Mouse (Mus musculus) intestine, postnatal 0 days (tissue): ENCODE measurements around the gene Hyou1. TPM values are rescaled to one million over a fixed set of nuclear protein-coding genes. Genes with fewer than 3 reads are reported as not detected.
A peak's percentile ranks its signal among the peaks of the same experiment; 100 is the strongest.
"Not testable (repeated sequence)": the region's sequence is repeated elsewhere in the genome, so short reads cannot be mapped to it uniquely, and the experiment has no call there.

Source experiments
- ATAC-seq: fragments of 200-750 bp; cut with Nextera tagmentation; 2 replicates; pipeline ENCODE4 v1.8.0; 2017; ENCODE audit warnings: mild to moderate bottlenecking, moderate TSS enrichment, moderate library complexity
- H3K27ac ChIP-seq: fragments of 300-500 bp; sonication (generic); 2 replicates; pipeline ENCODE4 v1.5.1; 2014; ENCODE audit warnings: mild to moderate bottlenecking, low read depth, low read length, moderate library complexity
- H3K27me3 ChIP-seq: fragments of 300-500 bp; sonication (generic); replicated peaks from 2 replicates; pipeline ENCODE4 v1.6.1; 2014; ENCODE audit warnings: low read length, mixed read lengths; ENCODE audit not compliant: control insufficient read depth, insufficient read depth
- H3K36me3 ChIP-seq: fragments of 300-500 bp; sonication (generic); 2 replicates; pipeline ENCODE4 v1.6.1; 2014; ENCODE audit warnings: mild to moderate bottlenecking, moderate library complexity; ENCODE audit not compliant: control insufficient read depth, insufficient read depth
- H3K4me1 ChIP-seq: fragments of 300-500 bp; sonication (generic); replicated peaks from 2 replicates; pipeline ENCODE4 v1.6.1; 2014; ENCODE audit warnings: antibody characterized with exemption, low read length, mixed read lengths; ENCODE audit not compliant: control insufficient read depth, insufficient read depth
- H3K4me2 ChIP-seq: fragments of 300-500 bp; sonication (generic); replicated peaks from 2 replicates; pipeline ENCODE4 v1.6.1; 2014; ENCODE audit warnings: low read depth, mild to moderate bottlenecking, moderate library complexity
- H3K4me3 ChIP-seq: fragments of 300-500 bp; sonication (generic); 2 replicates; pipeline ENCODE4 v1.5.1; 2014; ENCODE audit warnings: low read depth, low read length
- H3K9ac ChIP-seq: fragments of 300-500 bp; sonication (generic); 2 replicates; pipeline ENCODE4 v1.6.1; 2014; ENCODE audit warnings: mild to moderate bottlenecking, low read depth, low read length
- H3K9me3 ChIP-seq: fragments of 300-500 bp; sonication (generic); 2 replicates; pipeline ENCODE4 v1.6.1; 2016; ENCODE audit warnings: mixed run types; ENCODE audit not compliant: control insufficient read depth
- CTCF ChIP-seq: sonication (generic); IDR thresholded peaks from 2 replicates; pipeline ENCODE4 v1.5.1; 2016; ENCODE audit warnings: low read depth, mild to moderate bottlenecking, control low read depth, antibody characterized with exemption, moderate library complexity
- WGBS: fragments of 180-500 bp; shearing (Covaris S2); extraction: QIAGEN DNeasy Blood & Tissue Kit; methylation state at CpG from one replicate; pipeline ENCODE4 v1.1.7; 2014; 5-methylcytosine and 5-hydroxymethylcytosine counted together
- polyA plus RNA-seq: library from polyadenylated mRNA; unstranded; fragments of >200 nt; fragmentation: Nextera tagmentation; extraction: Ambion mirVana; gene quantifications from 2 replicates; pipeline ENCODE4 v1.2.1, GENCODE M21; 2015

The Hyou1 gene
- polyA plus RNA-seq, 1 experiment from 2014 or later = 11.1 TPM

DNA sequence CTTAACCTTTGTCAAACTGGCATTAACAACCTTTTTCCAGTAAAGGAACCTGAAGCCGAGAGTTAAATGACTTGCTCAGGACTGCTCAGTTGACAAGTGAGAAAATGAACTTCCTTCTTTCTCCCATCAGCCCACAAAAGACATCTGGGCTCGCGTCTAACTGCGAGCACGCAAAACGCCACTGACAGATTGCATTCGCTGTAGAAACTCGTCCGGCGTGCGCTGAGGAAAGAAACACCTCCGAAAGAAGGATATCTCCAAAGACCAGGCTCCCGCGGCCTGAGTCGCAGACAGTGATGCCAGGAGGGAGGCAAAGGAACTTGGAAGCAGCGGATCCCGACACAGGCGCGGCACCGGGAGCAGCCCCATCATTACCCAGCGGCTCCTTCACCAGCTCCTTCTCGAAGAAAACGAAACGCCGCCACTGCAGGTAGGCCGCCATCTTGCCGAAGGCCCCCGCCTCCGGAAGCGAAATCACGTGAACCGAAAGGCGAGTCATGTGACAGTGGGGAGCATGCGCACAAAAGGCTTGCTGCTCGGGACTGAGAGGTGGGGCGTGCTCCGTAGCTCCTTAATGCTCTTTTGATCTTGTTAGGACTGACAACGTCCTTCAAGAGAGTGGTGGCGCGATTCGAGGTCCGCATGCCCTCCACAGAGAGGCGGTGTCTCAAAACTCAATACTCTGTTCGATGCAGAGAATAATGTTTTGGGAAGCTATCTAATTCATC lies 17.9 kb upstream of the Hyou1 start, which contains the start of gene Vps11:
Vps11 (minus strand) TSS at position 481 of the 728 bp plus-strand sequence.
- Histone ChIP-seq H3K9ac (peak within 1 kb of the TSS; percentile 88), H3K4me3 (peak within 1 kb of the TSS; percentile 94), H3K4me2 (peak within 1 kb of the TSS; percentile 75), H3K27me3 (no peaks in the 10 kb centered on the region), H3K27ac (peak within 1 kb of the TSS; percentile 83), H3K36me3 (peaks cover 26% of the 10 kb centered on the region), H3K9me3 (no peaks in the 10 kb centered on the region), H3K4me1 (no peaks in the 10 kb centered on the region)
- TF ChIP-seq CTCF = peak; percentile 36; the same call in 1 of the 2 replicates
- WGBS = under 1% methylated on average over 44 of the region's 44 CpGs
- ATAC-seq = peak; percentile 88

DNA sequence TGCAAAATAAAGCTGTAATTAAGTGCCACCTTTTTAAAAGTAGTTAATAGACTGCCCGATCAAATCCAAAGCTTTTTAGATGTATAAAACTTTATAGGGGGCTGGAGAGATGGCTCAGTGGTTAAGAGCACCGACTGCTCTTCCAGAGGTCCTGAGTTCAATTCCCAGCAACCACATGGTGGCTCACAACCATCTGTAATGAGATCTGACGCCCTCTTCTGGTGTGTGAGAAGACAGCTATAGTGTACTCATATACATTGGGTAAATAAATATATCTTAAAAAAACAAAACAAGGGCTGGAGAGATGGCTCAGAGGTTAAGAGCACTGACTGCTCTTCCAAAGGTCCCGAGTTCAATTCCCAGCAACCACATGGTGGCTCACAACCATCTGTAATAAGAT lies 17.4 kb upstream of the Hyou1 start:
- WGBS = 40% methylated on average over 4 of the region's 4 CpGs
- Histone ChIP-seq H3K4me2 (peak overlapping the region; percentile 75), H3K4me3 (peak overlapping the region; percentile 94), H3K36me3 (peaks cover 20% of the 10 kb centered on the region)
- not testable (repeated sequence) for H3K27ac ChIP-seq, H3K4me1 ChIP-seq, H3K9me3 ChIP-seq, H3K9ac ChIP-seq, H3K27me3 ChIP-seq
- ATAC-seq = peak; percentile 39; the same call in 1 of the 2 replicates

DNA sequence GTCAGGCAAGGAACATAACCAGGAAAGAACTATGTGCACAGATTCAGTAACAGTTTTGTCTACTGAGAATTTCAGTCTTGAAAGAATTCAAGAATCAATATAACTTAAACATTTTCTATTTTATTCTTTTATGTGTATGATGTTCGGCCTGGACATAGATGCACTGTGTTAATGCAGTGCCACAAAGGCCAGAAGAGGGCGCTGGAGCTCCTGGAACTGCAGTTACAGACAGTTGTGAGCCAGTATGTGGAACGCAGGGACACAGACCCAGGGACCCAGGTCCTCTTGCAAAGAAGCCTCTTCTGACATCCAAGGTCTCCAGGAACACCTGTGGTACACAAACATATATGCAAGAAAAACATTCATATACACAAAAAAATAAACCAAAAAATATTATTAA lies 14.8 kb upstream of the Hyou1 start:
- Histone ChIP-seq H3K4me3 (no peak overlapping the region), H3K36me3 (no peaks in the 10 kb centered on the region), H3K27ac (no peak overlapping the region), H3K4me1 (no peaks in the 10 kb centered on the region), H3K27me3 (no peaks in the 10 kb centered on the region), H3K9ac (no peak overlapping the region), H3K4me2 (no peak overlapping the region), H3K9me3 (no peaks in the 10 kb centered on the region)
- no peak for ATAC-seq
- peak; percentile 60 for TF ChIP-seq CTCF
- 62% methylated on average over 3 of the region's 3 CpGs for WGBS

DNA sequence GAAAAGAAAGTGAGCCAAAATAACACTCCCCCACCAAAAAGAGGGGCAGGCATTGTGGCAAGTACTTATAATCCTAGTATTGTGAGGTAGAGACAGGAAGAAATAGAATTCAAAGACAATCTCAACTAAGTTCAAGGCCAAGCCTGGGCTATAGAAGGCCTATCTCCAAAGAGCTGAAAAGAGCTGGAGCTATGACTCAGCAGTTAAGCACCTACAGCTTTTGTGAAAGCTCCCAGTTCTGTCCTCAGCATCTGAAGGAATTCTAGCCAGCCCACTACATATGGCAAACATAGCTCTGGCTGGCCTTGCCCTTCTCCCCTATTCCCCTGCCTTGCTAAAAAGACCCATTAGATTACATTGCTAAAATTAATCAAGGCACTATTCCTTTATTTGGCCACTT lies 5.9 kb upstream of the Hyou1 start:
- no peaks in the 10 kb centered on the region for H3K27me3 ChIP-seq
- no peaks in the 10 kb centered on the region for H3K36me3 ChIP-seq
- no peak overlapping the region for H3K27ac ChIP-seq
- TF ChIP-seq CTCF = no peak
- H3K9me3 ChIP-seq = no peaks in the 10 kb centered on the region
- no peak overlapping the region for H3K4me2 ChIP-seq
- H3K9ac ChIP-seq = no peak overlapping the region
- no peak overlapping the region for H3K4me3 ChIP-seq
- H3K4me1 ChIP-seq = no peaks in the 10 kb centered on the region
- ATAC-seq = peak; percentile 10; the same call in 1 of the 2 replicates

DNA sequence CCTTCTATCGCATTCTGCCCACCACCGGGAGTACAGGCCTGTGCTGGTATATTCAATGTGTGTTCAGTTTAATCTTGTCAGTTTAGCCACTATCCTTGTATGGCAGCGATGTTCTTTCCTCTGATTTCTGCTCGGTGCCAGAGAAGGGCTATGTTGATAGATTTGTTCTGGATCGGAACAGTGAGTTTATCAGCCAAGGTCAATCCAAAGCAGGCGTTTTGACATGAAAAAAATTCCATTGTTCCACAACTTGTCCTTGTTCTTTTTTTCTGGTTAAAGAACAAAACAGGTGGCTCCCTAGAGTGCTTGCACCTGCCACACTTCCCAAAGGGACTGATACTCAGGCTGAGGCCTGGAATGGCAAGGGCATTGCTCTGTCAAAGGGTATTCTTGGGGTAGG lies 3.1 kb upstream of the Hyou1 start:
- Histone ChIP-seq H3K9me3 (no peaks in the 10 kb centered on the region), H3K9ac (no peak overlapping the region), H3K27me3 (no peaks in the 10 kb centered on the region), H3K4me3 (no peak overlapping the region), H3K36me3 (peaks cover under 1% of the 10 kb centered on the region; the same call in 1 of the 2 replicates), H3K4me2 (no peak overlapping the region), H3K27ac (no peak overlapping the region), H3K4me1 (peaks cover 6% of the 10 kb centered on the region; the same call in 1 of the 2 replicates)
- no peak for TF ChIP-seq CTCF
- no peak for ATAC-seq
- 83% methylated on average over 6 of the region's 6 CpGs for WGBS

DNA sequence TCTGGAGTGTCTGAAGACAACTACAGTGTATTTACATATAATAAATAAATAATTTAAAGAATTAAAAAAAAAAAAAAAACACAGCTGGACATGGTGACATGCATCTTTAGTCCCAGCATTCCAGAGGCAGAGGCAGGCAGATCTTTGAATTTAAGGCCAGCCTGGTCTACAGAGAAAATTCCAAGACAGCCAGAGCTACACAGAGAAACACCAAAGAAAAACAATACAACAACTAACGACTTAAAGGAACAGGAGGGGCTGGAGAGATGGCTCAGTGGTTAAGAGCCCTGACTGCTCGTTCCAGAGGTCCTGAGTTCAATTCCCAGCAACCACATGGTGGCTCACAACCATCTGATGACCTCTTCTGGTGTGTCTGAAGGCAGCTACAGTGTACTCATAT lies 2.0 kb upstream of the Hyou1 start:
- H3K27me3 ChIP-seq, H3K4me2 ChIP-seq, H3K9me3 ChIP-seq, H3K27ac ChIP-seq, H3K4me3 ChIP-seq, H3K4me1 ChIP-seq, H3K9ac ChIP-seq, ATAC-seq: not testable (repeated sequence)
- peaks cover 13% of the 10 kb centered on the region for H3K36me3 ChIP-seq
- WGBS = 82% methylated on average over 2 of the region's 2 CpGs
